Mouse (Mus musculus) thymus, postnatal 10 days (tissue): ENCODE data around the gene Lrch1.

ENCODE experiments used
- DNase-seq, 2 experiments: peaks; one replicate each; pipeline ENCODE4 v3.0.0; 2021; ENCODE audit warnings: low spot score in 2 of 2

Lrch1 gene

DNA sequence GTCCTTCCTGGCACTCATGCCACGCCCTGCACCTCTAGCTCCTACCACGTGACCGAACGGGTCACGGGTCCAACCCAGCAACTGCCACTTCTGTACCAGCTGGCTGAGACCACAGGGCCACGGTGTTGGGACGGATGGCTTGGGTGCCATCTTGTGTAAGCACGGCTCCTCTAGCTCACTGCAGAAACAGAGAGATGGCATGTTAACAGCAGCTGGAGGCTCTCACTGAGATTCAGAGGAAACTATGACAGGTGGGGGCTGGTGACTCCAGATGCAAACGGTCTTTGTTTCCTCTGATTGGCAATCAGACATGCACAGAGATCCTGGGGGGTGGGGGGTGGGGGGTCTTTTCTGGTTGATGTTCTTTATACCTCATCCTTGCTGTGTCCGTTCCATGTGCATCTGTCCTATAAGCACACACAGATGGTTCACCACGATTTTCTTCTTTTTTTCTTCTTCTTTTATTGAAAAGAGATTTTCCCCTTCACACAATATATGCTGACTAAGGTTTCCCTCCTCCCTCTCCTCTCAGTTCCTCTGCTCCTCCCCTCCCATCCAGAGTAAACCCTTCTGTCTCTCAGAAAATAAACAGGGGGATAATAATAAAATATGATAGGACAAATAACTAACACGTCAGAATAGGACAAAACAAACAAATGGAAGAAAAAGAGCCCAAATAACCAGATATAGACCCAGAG, 25.5 kb downstream of the Lrch1 start:
- DNase-seq: peak; percentile 63 to 78

DNA sequence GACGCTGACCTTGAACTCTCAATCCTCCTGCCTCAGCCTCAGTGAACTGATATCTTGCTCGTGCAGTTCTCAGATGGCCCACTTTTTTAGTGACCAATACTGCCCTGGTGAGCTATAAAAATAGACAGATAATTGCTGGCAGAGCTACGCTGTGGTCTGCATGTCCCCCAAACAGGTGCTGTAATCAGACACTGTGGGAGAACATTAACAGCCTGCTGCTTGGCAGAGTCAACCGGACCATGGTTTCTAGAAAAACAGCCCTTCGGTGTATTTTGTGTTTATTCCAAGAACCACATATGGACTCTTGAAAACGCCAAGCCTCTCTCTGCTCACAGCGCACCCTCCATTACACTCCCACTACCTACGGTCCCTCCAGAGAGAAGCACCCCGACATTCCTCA, 26.2 kb downstream of the Lrch1 start:
- DNase-seq: no peak

DNA sequence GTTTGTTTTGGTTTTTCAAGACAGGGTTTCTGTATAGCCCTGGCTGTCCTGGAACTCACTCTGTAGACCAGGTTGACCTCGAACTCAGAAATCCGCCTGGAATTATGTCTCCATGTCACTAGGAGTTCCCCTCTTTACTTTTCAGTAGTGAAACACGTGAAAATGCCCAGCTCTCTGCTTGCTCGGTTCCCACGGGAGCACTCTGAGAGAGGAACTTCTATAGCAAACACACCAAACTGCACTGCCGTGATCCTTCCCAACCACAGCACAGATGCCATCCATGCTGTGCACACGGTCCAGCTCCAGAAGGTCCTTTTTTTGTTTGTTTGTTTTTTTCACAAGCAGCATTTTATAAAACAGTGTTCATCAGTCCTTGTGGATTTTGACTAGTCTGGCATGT, 28.5 kb downstream of the Lrch1 start:
- DNase-seq: no peak

DNA sequence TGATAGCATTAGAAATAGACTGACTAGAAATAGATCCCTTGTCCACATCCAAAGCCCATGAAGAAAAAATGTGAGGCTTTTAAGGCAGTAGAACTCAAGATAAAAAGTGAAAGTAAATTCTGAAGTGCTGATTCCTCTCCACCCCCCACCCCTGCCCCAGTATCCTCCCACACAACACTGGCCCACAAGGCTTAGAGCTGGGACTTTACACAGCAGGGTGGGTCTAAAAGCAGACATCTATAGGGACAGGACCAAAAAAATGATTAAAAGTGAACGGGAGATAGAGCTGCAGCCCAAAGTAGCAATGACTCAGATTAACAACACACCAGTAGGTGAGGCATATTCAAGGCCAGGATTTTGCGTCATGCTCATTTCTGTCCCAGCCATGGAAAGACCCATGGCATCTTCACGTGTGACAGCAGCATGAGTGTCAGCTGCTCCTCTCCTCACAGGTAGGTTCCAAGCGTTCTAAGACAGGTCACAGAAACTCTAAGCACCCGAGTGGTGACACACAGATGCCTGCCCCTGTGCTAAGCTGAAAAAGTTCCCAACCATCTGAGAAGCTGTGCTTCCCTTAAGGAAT, 29.1 kb downstream of the Lrch1 start:
- DNase-seq: no peak

- DNase-seq: no peak
Measured at GRCm38 (mm10) chr14:74917504-74918124, 30.1 kb downstream of the Lrch1 start.

GRCm38 (mm10) chr14:74916691-74917090, 31.0 kb downstream of the Lrch1 start:
- no peak for DNase-seq

GRCm38 (mm10) chr14:74916075-74916474, 31.6 kb downstream of the Lrch1 start:
- DNase-seq: no peak

DNA sequence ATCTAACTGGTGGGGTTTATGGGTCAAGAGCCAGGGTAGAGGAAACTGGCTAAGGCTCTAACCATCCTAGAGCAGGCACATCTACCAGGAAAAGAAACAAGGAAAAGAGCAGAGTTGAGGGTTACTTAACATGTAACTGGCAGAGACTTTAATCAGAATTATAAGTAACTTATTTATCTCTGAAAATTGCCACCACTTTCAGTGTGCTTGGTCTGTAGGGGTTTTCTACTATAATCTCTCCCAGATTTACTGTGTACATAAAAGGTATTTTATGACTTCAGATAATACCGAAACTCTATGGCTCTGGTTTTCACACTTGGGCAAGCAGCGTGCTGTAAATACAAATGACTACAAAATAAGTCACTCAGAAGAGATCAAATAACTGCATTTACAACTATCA, 32.0 kb downstream of the Lrch1 start:
- no peak for DNase-seq

- DNase-seq: no peak
Measured at GRCm38 (mm10) chr14:74915025-74915424, 32.7 kb downstream of the Lrch1 start.

- DNase-seq: no peak
Measured at GRCm38 (mm10) chr14:74913381-74914230, 34.1 kb downstream of the Lrch1 start.

- no peak for DNase-seq
Measured at GRCm38 (mm10) chr14:74910363-74910762, 37.3 kb downstream of the Lrch1 start.

- no peak for DNase-seq
Measured at GRCm38 (mm10) chr14:74909021-74909420, 38.7 kb downstream of the Lrch1 start.

GRCm38 (mm10) chr14:74908250-74908649, 39.4 kb downstream of the Lrch1 start:
- DNase-seq: no peak

DNA sequence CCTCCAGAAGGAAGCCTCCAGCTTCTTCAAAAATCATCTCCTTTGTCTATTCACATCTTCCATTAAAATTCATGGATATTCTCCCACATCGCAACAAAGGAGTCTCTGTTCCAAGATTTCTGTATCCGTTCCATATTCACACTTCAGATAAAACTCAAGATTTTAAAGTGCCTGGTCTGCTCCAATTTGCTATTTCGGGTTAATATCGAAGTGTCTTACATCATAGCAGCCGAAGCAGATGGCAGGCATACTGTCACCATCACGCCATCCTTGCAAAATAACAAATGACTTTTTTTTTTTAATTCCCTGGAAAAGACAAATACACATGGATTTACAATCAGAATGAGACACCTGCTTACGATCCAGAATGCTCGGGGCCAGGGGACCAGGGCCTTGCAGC, 40.0 kb downstream of the Lrch1 start:
- DNase-seq: no peak

GRCm38 (mm10) chr14:74905990-74906389, 41.7 kb downstream of the Lrch1 start:
- no peak for DNase-seq

- DNase-seq: no peak
Measured at GRCm38 (mm10) chr14:74904442-74904841, 43.2 kb downstream of the Lrch1 start.

DNA sequence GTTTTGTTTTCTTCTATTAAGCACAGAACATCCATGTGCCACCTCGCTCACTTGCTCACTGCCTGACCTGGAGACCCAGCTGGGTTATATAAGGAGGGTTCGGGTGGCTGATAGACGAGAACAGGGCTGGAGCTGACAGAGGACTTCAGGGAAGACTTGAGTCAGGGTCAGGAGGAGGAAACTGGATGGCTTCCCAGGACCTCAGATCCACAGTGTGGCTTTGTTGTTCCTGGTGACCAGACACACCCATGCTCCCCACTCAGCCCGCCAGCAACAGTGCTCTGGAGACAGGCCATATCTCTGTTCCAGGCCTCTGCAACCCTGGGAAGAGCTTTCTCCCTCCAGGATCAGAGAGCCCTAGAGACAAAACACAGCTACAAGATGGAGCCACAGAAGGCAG, 44.6 kb downstream of the Lrch1 start:
- DNase-seq: no peak

- no peak for DNase-seq
Measured at GRCm38 (mm10) chr14:74900705-74901369, 46.8 kb downstream of the Lrch1 start.

GRCm38 (mm10) chr14:74899953-74900704, 47.5 kb downstream of the Lrch1 start:
- DNase-seq: no peak

GRCm38 (mm10) chr14:74898939-74899338, 48.7 kb downstream of the Lrch1 start:
- no peak for DNase-seq

GRCm38 (mm10) chr14:74893693-74894092, 54.0 kb downstream of the Lrch1 start:
- no peak for DNase-seq
